Mouse (Mus musculus): ENCODE results near the gene Nfia.

DNA sequence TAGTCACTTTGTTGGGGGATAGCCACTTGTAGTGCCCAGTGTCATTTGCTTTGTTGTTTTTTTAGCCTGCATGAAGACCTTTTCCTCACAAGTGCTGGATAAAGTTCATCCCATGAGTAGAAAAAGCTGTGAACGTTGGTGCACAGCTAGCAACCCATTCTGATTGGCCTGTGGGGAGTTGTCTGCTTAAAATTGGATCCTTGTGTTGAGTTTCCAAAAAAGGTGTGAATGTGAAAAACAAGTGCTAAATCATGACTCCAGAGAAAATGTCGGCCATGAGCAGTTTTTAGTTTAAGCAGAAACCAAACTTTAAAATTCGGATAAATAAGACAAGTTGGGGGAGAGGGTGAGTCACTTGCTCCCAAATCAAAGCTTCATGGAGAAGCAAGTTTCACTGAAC is 259.3 kb downstream of the Nfia start:
- TF ChIP-seq GATA1 (IDR thresholded peaks at IDR 0.05; ENCODE audit: borderline replicate concordance, low read length), result no peak
- TF ChIP-seq FLI1 (IDR thresholded peaks at IDR 0.05; ENCODE audit: low read length), result no peak
